Mouse (Mus musculus): ENCODE data around the gene Cd164. TPM values are rescaled to one million over a fixed set of nuclear protein-coding genes. Genes with fewer than 3 reads are reported as not detected.

The Cd164 gene
- 100 to 1,000 TPM; 215 to 243 TPM for total RNA-seq (2021)
- long read RNA-seq, experiment 1, transcript Cd164-201 (6 exons, 2,922 nt) = major isoform, 78 of 98 reads
- long read RNA-seq, experiment 1, partial matches to known transcripts = 18 of 98 reads
- long read RNA-seq, experiment 1, other reads (novel, unspliced or antisense) = 1 of 98 reads
- long read RNA-seq, experiment 2, transcript Cd164-201 (6 exons, 2,922 nt) = major isoform, 12 of 12 reads
- long read RNA-seq, experiment 2, partial matches to known transcripts = 0 of 12 reads
- long read RNA-seq, experiment 2, other reads (novel, unspliced or antisense) = 0 of 12 reads

DNA sequence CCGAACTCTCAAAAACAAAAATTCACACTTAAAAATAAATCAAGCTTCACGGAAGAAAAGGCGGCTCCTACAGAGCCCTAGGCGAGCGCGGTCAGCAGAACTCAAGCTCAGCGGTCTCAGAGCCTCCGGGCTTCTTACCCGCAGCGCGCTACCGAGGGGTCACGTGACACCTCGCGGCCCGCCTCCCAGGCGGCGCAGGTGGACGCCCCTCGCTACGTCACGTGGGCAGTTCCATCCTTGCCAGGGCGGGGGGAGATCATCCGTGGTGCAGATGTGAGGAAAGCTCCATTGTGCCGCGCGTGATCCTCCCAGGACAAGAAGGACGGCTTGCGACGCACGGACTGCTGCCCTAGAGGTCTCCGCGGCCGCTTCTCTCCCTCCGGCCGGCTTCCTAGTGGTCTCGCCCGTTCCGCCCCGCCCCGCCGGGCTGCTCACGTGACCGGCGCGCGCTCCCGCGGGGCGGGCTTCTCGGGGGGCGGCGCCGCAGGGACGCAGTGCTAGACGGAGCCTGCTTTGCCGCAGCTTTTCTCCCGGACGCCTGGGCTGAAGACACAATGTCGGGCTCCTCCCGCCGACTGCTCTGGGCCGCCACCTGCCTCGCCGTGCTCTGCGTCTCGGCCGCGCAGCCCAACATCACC is at the start of gene Cd164:
Gene Cd164 (plus strand): TSS at position 434 of the 638 bp plus-strand sequence.
- DNase-seq = peak; percentile 93 to 95

DNA sequence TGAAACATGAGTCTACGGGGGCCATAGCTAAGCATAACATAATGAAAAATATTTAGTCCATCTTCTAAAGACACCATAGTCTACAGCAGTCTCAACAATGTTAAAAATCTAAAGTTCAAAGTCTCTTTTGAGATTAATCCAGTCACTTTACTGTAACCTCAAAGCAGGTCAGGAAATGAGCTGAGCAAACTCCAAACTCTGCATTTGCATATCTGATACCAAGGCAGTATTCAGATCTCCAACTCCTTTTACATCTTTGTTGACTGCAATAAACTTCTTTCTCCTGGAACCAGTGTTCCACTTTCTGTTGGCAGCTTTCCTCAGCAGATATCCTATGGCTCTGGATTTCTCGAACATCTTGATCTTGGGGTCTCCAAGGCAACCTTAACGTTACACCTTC is 48.5 kb upstream of the Cd164 start:
- no peak for DNase-seq

DNA sequence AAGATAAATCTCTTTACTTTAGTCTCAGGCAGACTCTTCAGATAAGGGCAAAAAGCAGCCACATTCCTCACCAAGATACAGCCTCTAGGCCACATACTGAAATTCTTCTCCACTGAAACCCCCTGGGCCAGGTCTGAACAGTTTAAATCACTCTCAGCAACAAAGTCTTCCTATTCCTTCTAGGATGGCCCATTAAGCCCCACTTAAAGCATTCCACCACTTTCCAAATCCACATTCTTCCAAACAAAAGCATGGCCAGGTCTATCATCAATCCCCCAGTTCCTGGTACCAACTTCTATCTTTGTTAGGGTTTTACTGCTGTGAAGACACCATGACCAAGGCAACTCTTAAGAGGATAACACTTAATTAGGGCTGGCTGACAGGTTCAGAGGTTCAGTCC is 46.7 kb upstream of the Cd164 start:
- DNase-seq = no peak

DNA sequence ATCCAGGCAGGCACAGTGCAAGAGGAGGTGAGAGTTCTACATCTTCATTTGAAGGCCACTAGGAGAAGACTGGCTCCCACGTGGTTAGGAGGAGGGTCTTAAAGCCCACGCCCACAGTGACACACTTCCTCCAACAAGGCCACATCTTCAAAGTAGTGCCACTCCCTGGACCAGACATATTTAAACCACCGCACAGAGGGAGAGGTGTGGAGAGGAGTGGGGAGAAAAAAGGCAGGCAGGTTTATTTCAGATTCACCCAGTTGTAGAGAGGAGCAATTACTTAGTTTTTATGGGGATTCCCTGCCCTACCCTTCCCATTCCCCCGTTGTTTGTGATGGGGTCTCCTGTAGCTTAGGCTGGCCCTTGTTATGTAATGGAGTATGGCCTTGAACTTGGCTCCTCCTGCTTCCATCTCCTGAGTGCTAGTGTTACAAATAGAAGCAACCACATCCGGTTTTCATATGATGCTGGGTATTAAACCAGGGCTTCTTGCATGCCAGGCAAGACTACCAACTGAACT is 46.2 kb upstream of the Cd164 start:
- no peak for DNase-seq

DNA sequence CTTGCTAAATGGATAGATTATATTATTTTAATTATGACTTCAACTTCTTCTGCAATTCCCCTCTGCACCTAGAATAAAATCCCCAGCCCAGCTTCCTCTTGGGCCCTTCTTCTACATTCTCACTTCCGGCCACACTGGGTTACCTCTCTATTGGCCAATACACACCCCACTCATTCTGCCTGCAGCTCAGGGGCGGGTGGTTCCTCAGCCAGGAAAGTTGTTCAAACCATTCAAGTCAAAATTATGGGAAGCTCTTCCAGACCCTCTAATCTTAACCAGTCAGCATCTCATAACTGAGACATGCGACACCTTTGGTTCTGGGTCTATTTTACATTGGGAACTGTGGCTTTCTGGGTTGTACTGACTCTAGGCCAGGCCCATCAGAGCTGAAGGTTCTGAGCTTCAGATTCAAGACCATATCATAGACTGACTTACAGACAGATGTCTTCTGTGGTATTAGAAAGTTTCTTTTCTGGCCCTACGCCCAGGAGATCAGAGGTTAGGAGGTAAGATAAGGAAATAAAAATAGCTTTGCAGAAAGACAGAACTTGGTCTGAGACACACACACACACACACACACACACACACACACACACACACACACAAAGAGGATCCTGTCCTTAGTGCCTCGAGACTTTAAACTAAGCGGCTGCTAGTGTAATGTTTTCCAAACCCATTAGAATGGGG is 45.3 kb upstream of the Cd164 start:
- DNase-seq = peak; percentile 30 to 64

DNA sequence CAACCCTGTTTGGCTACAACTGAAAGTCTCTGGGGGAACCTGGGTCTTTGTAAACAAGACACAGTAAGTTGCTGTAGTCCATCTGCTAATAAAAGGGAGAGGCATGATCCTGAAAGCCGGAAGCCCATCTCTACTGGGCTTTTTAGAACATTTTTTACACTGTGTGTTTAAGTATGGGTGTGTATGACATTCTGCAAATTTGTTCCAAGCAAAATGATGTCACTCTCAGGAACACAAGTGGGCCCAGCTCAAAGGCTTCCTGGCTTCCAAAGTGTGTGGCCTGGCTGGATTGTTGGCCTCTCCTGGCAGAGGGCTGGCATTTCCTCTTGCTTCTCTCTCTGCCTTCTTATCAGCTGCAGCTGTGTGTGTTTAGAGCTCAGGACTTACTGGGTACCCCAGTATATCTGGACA is 44.2 kb upstream of the Cd164 start:
- no peak for DNase-seq

DNA sequence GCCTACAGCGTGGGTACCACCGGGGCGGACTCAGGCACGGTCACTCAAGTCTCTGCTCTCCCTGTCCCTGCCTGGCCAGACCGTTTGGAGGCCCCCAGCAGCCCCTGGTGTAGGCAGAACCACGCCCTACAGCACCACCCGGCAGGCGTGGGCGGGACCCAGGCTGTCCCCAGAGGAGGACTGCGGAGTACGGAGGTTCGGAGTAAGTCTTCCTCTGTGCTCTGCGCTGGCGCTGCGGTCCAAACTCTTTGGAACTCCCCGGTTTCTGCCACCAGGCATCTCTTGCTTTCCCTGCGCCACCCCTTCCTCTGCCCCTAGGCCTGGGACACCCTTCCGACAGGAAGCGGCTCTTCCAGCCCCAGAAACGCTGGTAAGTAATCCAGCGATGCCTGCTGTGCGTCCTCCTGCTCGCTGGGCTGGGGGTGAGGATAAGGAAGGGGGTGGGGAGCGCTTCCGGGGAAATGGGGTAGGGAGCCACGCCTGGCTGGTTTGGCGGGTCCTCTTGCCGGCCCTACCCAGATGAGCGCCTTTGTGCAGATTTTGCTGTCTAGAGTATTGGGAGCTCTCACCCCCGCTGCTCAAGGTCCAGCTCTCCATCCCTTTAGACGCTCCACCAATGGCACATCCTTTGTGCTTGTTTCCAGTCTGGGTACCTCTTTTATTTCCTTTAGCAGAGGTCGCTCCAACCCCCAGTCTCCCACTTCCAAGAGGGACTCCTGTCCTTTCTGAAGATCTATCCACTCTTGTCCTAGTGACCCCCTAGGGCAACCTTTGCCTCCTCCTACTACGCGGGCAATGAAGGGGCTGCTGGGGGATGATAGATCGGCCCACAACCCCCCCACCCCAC is 42.8 kb upstream of the Cd164 start, which contains the start of gene Mical1:
Gene Mical1 (plus strand): TSS at position 144 of the 847 bp plus-strand sequence.
- peak; percentile 65 to 75 for DNase-seq

DNA sequence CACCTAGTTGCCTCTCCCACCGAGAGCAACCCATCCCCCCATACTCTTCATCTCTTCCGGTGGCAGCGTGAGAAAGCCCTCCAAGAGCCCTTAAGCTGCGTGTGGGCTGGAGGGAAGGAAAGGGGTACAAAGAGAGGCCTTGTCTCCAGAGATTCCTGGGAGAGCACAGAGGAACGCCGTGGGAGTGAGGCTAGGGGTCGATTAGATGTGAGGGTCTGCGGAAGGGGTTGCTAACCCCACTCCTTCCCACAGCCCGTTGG is 42.3 kb upstream of the Cd164 start:
- DNase-seq = no peak

DNA sequence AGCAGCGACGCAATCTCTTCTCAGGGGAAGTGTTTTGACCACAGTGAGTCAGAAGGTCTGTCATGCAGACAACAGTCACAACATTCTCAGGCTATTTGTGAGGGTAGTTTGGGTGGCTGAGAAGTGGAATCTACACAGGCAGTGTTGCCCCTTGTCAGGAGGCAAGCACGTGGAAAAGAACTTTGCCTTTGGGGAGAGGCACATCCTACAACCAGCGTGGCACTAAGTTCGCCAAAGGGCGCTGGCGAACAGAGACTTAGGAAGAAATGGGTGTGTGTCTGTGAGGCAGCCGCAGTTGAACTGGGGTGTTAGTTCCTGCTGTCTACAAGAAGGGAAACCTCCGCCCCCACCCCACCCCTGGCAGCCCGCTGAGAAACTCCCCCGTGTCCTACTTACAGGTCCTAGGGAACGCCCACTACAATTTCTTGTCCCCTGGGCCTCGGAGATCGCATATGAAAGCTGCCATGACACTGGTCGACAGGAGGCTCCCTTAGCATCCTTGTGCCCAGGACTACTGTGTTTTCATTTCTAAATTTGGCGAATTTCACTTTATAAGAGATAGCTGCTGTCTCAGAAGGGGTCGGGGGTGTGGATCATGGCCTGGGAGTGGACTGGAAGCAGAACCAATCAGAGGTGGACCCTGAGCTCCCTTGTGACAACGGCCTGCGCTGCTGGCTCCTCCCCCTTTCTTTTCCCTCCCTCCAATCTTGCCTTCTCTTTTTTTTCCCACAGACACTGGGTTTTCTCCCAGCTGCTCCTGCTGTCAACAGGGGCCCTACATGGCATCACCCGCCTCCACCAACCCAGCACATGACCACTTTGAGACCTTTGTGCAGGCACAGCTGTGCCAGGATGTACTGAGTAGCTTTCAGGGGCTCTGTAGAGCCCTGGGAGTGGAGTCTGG is 41.7 kb upstream of the Cd164 start:
- DNase-seq = peak; percentile 37 to 58

DNA sequence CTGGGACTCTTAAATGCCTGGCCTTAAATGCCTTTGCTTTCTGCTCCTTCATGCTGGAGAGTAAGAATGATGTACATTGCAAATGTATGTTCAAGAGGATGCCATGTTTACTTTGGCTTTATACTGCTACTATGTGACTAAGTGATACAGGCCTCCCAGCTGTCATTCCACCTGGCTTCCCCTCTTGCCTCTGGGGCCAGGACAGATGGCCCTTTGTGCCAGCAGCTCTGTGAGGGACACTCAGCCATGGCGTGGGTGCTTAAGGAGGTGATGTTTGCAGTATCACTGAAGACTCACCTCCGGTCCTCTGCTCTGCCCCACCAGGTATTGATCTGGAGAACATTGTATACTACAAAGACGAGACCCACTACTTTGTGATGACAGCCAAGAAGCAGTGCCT is 39.3 kb upstream of the Cd164 start:
- DNase-seq = no peak

DNA sequence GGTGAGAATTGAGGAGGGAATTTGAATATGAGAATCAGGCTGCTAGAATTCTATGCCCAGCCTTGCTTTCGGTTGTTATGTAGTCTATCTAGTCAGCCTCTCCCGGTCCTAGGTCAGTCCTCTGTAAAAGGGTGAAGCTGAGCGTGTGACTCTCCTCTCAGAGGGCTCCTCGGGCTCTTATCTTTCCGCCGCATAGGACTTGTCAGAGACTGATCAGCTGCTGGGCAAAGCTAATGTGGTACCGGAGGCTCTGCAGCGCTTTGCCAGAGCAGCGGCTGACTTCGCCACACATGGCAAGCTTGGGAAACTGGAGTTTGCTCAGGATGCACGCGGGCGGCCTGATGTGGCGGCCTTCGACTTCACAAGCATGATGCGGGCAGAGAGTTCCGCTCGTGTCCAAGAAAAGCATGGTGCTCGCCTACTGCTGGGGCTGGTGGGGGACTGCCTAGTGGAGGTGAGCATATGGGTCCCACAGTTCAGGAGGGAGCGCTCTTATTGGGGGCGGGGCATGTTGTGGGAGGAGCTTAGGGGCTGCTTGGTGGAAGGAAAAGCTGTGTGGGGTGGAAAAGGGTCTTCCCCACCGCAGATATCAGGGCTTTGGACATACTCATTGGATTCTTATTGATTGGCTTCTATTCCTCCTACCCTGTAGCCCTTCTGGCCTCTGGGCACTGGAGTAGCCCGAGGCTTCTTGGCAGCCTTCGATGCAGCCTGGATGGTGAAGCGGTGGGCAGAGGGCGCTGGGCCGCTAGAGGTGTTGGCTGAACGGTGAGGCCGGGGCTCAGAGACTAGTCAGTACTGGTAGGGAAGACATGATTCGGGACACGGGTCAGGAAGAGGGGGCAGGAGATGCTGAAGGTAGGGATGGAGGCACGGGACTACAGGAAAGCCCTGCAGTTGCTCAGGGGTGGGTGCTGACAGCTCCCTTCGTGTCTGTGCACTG is 38.0 kb upstream of the Cd164 start:
- no peak for DNase-seq

DNA sequence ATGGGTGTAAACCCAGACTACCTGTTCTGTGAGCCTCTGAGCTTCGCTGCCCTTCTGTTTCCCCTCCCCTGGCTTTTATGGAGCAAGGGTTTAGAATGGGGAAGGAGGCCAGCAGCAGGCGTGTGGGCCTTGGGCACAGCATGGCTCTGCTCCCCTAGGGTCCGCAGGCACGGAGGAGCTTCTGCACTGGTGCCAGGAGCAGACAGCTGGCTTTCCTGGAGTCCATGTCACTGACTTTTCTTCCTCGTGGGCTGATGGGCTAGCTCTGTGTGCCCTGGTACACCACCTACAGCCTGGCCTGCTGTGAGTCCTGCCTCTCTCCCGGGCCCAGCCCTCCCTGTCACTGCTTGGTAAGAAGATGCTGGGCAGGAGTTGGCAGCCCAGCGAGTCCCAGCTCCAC is 36.8 kb upstream of the Cd164 start:
- no peak for DNase-seq

DNA sequence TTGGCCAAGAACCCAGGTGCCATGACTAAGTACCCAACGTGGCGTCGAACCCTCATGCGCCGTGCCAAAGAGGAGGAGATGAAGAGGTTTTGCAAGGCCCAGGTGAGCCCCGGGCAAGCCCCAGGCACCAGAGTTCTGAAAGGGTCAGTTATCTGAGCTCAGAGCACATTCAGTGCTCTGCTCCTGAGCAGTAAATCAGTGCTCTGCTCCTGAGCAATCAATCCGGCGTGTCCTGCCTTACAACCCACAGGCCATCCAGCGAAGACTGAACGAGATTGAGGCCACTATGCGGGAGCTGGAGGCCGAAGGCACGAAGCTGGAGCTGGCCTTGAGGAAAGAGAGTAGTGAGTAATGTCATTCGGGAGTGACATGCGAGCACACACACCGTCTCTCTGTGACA is 33.4 kb upstream of the Cd164 start:
- peak; percentile 22 to 38 for DNase-seq

DNA sequence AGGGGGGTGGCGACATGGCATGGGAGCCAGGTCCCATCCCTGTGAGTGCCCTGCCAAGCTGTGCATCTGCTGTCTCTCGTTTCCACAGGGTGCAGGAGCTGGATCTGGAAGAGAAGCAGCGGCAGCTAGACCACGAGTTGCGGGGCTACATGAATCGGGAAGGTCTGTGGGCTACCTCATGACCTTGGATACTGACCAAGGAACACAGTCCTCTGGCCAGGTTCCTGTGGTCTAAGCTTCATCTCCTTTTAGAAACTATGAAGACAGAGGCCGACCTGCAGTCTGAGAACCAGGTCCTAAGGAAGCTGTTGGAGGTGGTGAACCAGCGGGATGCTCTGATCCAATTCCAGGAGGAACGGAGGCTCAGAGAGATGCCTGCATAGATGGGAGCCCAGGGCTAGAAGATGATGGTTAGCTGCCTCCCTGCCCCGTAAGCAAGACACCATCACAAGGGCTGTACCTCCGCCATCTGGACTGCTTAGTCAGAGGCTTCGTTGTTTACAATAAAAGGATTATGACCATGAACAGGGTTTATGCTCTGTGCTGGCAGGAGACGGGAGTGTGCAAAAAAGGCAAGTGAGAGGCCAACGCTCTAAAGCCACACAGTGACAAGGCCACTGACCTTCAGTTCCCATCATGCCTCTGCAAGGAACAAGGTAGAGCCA is 32.6 kb upstream of the Cd164 start:
- DNase-seq = no peak

DNA sequence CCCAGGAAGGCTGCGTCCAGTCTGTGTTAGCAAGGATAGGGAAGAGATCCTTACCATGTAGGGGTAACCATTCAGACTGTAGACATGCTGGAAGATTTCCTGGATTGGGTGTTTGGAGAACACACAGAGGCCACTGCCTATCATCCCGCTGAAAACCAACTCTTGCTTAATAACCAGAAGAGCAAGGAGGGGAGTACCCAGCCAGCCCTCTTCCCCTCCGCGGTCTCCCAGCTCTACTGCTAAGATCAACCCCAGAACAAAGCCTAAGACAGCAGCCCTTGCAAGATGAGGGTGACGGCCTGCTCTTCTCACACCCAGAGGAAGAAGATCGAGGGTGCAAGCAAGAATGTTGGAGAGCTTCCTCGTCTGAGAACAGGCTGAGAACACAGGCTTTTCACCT is 30.3 kb upstream of the Cd164 start:
- DNase-seq = no peak

DNA sequence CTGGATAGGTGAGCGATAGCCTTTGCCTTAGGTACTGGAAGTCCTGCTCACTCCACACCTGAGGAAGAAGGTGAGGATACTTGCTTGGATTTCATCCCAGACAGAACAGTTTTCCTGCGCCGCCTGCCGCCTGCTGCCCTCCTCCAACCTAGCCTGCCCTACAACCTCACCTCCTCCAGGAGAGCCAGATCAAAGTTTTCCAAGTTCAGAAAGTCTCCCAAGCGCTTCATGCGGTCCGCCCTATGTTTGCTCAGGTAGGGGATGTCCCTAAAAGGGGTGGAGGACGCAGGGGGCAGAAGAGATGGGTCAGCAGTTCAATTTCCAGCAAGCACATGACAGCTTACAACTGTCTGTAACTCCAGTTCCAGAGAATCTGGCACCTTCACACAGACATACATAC is 29.9 kb upstream of the Cd164 start:
- DNase-seq = no peak

DNA sequence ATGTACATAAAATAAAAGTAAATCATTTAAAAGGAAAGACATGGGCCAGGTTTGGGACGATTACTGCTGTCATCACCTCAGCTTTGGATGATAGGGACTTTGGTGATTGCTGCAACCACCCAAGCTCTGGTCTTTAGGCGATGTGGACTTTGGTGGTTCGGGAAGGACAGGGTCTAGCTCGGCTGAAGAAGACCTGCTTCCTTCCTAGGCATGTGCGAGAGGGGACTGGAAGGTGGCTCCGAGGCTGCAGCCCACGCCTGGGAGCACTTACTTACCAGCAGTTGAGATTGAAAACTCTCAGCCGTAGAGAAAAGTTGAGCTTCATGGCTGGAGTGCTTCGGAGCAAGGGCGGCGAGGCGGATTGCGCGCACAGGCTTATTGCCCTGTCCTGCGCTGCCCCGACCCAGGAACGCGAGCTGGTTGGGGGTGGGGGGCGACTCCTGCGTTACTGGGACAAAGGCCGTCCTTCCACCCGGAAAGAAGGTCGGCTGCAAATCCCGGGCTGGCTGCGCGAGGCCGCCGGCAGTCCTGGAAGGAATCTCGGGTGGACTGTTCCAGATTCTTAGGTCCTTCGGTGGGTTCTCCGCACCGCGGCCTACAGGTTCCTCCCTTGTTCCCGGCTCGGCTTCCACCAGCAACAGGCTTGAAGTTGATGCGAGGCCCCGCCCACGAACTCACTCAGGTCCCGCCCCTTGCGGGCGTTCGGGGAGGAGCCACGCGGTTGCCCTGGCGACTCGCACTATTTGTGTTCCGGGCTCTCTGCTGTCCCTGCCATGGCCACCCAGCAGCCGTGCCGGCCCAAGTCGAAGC is 29.3 kb upstream of the Cd164 start, which contains the start of the genes Smpd2 and Ppil6:
Gene Smpd2 (minus strand): TSS at position 662 of the 810 bp plus-strand sequence.
Gene Ppil6 (plus strand): TSS at position 732 of the 810 bp plus-strand sequence.
- peak; percentile 96 to 97 for DNase-seq

DNA sequence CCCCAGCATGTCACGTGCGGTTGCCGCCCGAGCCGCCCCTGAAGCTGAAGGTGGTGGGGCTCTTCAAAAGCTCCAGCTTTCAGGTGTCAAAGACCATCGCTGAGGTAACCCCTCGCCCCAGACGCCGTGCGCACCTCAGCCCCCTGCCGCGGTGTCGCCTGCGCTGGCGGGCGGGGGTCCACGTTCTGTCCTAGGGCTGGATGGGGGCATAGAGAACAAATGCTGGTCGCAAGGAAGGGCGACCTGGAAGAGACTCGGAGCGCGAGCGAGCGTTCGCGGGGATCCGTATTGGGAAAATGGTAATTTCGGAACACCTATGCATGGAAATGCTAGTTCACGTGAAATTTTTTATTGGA is 28.7 kb upstream of the Cd164 start:
- DNase-seq = no peak

DNA sequence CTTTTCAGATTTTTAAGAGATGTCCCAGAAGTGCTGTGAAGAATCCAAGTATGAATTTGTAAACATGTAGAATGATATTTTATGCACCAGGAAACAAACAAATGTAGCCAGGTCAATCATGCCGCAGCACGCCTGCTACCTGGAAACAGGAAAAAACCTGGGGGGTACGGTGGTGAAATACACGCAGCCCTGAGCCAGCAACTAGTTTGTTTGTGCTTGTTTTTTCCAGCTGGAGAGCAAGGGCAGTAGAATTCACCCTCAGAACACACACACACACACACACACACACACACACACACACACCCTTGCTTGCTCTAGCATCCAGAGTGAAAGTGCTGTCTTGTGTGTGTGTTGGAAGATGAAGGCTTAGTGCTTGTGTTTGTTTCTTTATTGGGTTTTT is 28.1 kb upstream of the Cd164 start:
- DNase-seq = no peak

Data from adrenal gland, postnatal 36 days (tissue).